Mouse (Mus musculus) c-Kit-positive CD71-positive TER-119-positive erythroid progenitor cells, embryonic 14.5 days (primary cell): ENCODE data around the gene Nxnl1.

Experiments used
- DNase-seq: peaks from one replicate; pipeline ENCODE4 v3.0.0-alpha.2; 2013; ENCODE audit warnings: low spot score

Gene Nxnl1

GRCm38 (mm10) chr8:71580201-71580600 is 13.8 kb upstream of the Nxnl1 start:
- DNase-seq, result no peak

- DNase-seq, result no peak
These were observed 13.1 kb upstream of the Nxnl1 start for GRCm38 (mm10) chr8:71579476-71579875.

GRCm38 (mm10) chr8:71579009-71579408 is 12.6 kb upstream of the Nxnl1 start:
- no peak for DNase-seq

- DNase-seq, result no peak
These were observed 11.5 kb upstream of the Nxnl1 start for GRCm38 (mm10) chr8:71577856-71578387.

- DNase-seq, result no peak
These were observed 8.6 kb upstream of the Nxnl1 start for GRCm38 (mm10) chr8:71575020-71575419.

- no peak for DNase-seq
These were observed 8.0 kb upstream of the Nxnl1 start for GRCm38 (mm10) chr8:71574426-71574825.

- no peak for DNase-seq
These were observed 6.6 kb upstream of the Nxnl1 start for GRCm38 (mm10) chr8:71572847-71573633.

- DNase-seq, result no peak
These were observed 5.7 kb upstream of the Nxnl1 start for GRCm38 (mm10) chr8:71572077-71572476.

GRCm38 (mm10) chr8:71570291-71570954 is 4.0 kb upstream of the Nxnl1 start:
- DNase-seq, result peak; percentile 65

- no peak for DNase-seq
These were observed 3.2 kb upstream of the Nxnl1 start for GRCm38 (mm10) chr8:71569366-71570290.

- no peak for DNase-seq
These were observed 2.5 kb upstream of the Nxnl1 start for GRCm38 (mm10) chr8:71568941-71569340.

- no peak for DNase-seq
These were observed 2.1 kb upstream of the Nxnl1 start, which contains the start of gene Slc27a1 for GRCm38 (mm10) chr8:71568387-71568937. Gene Slc27a1 (plus strand): TSS chr8:71568882.

GRCm38 (mm10) chr8:71567587-71567986 is 1.2 kb upstream of the Nxnl1 start:
- no peak for DNase-seq

GRCm38 (mm10) chr8:71563992-71564391 is 2.4 kb downstream of the Nxnl1 start:
- DNase-seq, result no peak

- DNase-seq, result peak; percentile 49
These were observed 3.6 kb downstream of the Nxnl1 start for GRCm38 (mm10) chr8:71562751-71563150.

GRCm38 (mm10) chr8:71561401-71561800 is 5.0 kb downstream of the Nxnl1 start:
- DNase-seq, result peak; percentile 65

- DNase-seq, result no peak
These were observed 5.6 kb downstream of the Nxnl1 start for GRCm38 (mm10) chr8:71560765-71561164.

GRCm38 (mm10) chr8:71560071-71560470 is 6.3 kb downstream of the Nxnl1 start:
- no peak for DNase-seq

- DNase-seq, result peak; percentile 86
These were observed 7.3 kb downstream of the Nxnl1 start for GRCm38 (mm10) chr8:71558958-71559690.

- DNase-seq, result no peak
These were observed 8.1 kb downstream of the Nxnl1 start, which contains the start of gene Tmem221 for GRCm38 (mm10) chr8:71558071-71558957. Gene Tmem221 (minus strand): TSS chr8:71558871.
